Mouse (Mus musculus) heart, postnatal 36 days (tissue): Measurements from ENCODE around the gene Rasa4. TPM values are rescaled to one million over a fixed set of nuclear protein-coding genes. Genes with fewer than 3 reads are reported as not detected.
"Not testable (repeated sequence)": the region's sequence is repeated elsewhere in the genome, so short reads cannot be mapped to it uniquely, and the experiment has no call there.

Experiments used
- DNase-seq, 2 experiments: peaks; one replicate each; pipeline ENCODE4 v3.0.0; 2021 to 2022
- intact Hi-C: fragments of 180-260 bp; cut with DNase I; formaldehyde crosslinking; loops from one replicate; pipeline ENCODE4 v1.15.1; 2025
- total RNA-seq, 2 experiments: library from RNA; stranded (reverse); gene quantifications; 2 replicates each; pipeline ENCODE4 v1.2.3; 2021

Gene Rasa4
- total RNA-seq, result 1 to 10 TPM; 6.4 to 9.2 TPM

- DNase-seq, result peak; percentile 88 to 90
- intact Hi-C loops, result no loop called here
Observed at GRCm38 (mm10) chr5:136083669-136084107, at the start of gene Rasa4. Gene Rasa4 (plus strand): TSS chr5:136083916.

GRCm38 (mm10) chr5:136034868-136035267 is 48.8 kb upstream of the Rasa4 start:
- DNase-seq, result no peak
- intact Hi-C loops, result no loop called here

GRCm38 (mm10) chr5:136035285-136035684 is 48.4 kb upstream of the Rasa4 start:
- no peak for DNase-seq

GRCm38 (mm10) chr5:136036667-136037066 is 47.0 kb upstream of the Rasa4 start:
- intact Hi-C loops, result no loop called here
- DNase-seq, result no peak

More at GRCm38 (mm10) chr5:136035285-136035684, 48.4 kb upstream of the Rasa4 start:
- intact Hi-C loops, result no loop called here

- intact Hi-C loops, result no loop called here
- DNase-seq, result no peak
Observed at GRCm38 (mm10) chr5:136038258-136039214, 45.2 kb upstream of the Rasa4 start, which contains the start of gene Upk3b. Gene Upk3b (plus strand): TSS chr5:136038496.

- no peak for DNase-seq
- intact Hi-C loops, result no loop called here
Observed at GRCm38 (mm10) chr5:136040210-136040609, 43.5 kb upstream of the Rasa4 start.

GRCm38 (mm10) chr5:136041260-136041659 is 42.5 kb upstream of the Rasa4 start:
- no peak for DNase-seq
- intact Hi-C loops, result no loop called here

- DNase-seq, result no peak
- intact Hi-C loops, result no loop called here
Observed at GRCm38 (mm10) chr5:136041666-136042065, 42.0 kb upstream of the Rasa4 start.

- intact Hi-C loops, result loop anchor here (5.0 kb wide), 1 partner anchor 63 kb away; the partner anchor contains the start of gene Zp3
- DNase-seq, result no peak
Observed at GRCm38 (mm10) chr5:136044865-136045264, 38.9 kb upstream of the Rasa4 start.

GRCm38 (mm10) chr5:136045408-136045807 is 38.3 kb upstream of the Rasa4 start:
- intact Hi-C loops, result loop anchor here (5.0 kb wide), 1 partner anchor 63 kb away; the partner anchor contains the start of gene Zp3
- no peak for DNase-seq

GRCm38 (mm10) chr5:136045987-136046386 is 37.7 kb upstream of the Rasa4 start:
- intact Hi-C loops, result loop anchor here (1.0 to 5.0 kb wide), 2 partner anchors 15 to 64 kb away; partner anchors contain the start of gene Zp3
- peak; percentile 81 to 92 for DNase-seq

- DNase-seq, result not testable (repeated sequence)
- intact Hi-C loops, result loop anchor here (5.0 kb wide), 1 partner anchor 66 kb away; the partner anchor contains the start of gene Zp3
Observed at GRCm38 (mm10) chr5:136048541-136048940, 35.2 kb upstream of the Rasa4 start.

GRCm38 (mm10) chr5:136049926-136050325 is 33.8 kb upstream of the Rasa4 start:
- no peak for DNase-seq
- intact Hi-C loops, result loop anchor here (5.0 kb wide), 1 partner anchor 68 kb away; the partner anchor contains the start of gene Zp3

- peak in 1 of 2 experiments; percentile 16 for DNase-seq
- intact Hi-C loops, result no loop called here
Observed at GRCm38 (mm10) chr5:136051231-136052085, 32.3 kb upstream of the Rasa4 start.

- intact Hi-C loops, result no loop called here
- DNase-seq, result no peak
Observed at GRCm38 (mm10) chr5:136052861-136053655, 30.7 kb upstream of the Rasa4 start.

GRCm38 (mm10) chr5:136054301-136055077 is 29.2 kb upstream of the Rasa4 start, which contains the start of gene Upk3bl:
Gene Upk3bl (plus strand): TSS chr5:136054492.
- no peak for DNase-seq
- intact Hi-C loops, result no loop called here

- no peak for DNase-seq
- intact Hi-C loops, result no loop called here
Observed at GRCm38 (mm10) chr5:136056062-136056461, 27.7 kb upstream of the Rasa4 start.

GRCm38 (mm10) chr5:136057085-136057484 is 26.6 kb upstream of the Rasa4 start:
- intact Hi-C loops, result no loop called here
- DNase-seq, result no peak

GRCm38 (mm10) chr5:136061567-136061966 is 22.1 kb upstream of the Rasa4 start:
- DNase-seq, result peak; percentile 80 to 88
- intact Hi-C loops, result loop anchor here (1.0 to 5.0 kb wide), 5 partner anchors 15 to 185 kb away; no protein-coding TSS in a partner anchor
